Mouse (Mus musculus): ENCODE measurements around the gene Psmc1. TPM values are rescaled to one million over a fixed set of nuclear protein-coding genes. Genes with fewer than 3 reads are reported as not detected.

Gene Psmc1
- 199 TPM for polyA plus RNA-seq (2014; fragmentation: Illumina TruSeq; extraction: RNeasy Lipid Tissue Mini Kit (QIAGEN cat#74804); ENCODE audit: low read depth, low replicate concordance)

DNA sequence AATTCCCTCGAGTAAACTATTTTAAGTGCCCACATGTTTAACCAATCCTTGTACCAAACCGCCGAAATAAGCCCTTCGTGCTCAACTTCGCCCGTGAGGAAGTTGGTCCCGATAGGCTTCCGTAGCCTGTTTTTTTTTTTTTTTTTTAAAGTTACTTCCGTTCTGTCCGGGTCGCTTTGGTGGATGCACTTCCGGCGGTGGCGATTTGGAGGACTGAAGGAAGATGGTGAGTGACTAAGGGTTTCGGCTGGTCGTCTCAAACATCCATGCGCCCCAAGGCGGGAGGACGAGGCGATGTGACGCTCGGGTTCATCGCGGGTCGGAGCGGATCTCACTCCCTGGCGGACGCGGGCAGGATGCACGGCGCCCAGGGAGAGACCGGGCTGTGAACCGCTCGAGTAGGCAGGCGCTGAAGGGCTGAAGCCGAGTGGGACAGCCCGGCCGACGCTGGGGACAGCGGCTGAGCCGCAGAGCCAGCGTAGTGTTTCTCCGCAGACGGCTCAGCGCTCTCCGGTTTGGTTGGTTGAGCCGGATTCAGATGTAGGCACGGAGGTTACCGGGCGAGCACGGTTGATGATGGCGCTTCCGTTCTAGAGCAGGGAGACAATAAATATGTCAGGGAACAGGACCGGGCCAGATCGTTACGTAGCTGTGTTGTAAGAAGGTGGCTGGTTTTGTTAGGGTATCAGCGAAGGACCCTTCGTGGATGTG, at the start of gene Psmc1:
Psmc1 (plus strand) TSS at position 169 of the 711 bp plus-strand sequence.

DNA sequence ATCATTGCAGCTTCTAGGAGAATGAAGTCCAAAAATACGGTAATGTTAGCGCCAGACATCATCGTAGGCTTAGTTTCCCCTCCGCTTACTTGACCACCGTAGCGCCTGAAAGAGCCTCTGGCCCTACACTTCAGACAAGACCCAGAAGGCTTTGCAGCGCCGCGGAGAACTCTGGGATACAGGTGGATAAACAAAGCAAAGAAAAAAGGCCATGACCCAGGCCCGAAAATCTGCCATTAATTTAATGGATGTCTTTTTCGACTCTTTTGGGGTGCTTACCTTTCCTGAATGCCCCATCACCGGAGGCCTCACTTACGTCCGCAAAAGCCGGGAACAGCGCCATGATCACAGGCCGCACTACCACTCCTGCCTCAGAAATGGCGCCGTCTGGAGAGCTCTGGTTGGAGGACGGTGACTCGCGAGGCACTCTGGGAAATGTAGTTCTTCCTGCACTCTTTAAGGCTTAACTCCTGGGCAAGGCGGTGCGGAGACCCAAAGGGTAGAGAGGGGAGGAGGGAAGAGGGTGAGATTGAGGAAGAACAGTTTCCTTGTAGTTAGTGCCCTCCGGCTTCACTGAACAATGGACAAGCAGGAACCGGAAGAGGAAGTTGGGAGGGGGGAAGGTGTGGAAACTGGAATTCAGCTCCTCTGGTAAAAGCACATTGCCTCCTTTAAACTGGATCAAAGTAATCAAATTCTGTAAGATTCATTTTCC, 49.5 kb downstream of the Psmc1 start, which contains the start of gene Nrde2:
Nrde2 (minus strand) TSS at position 393 of the 715 bp plus-strand sequence.

Other genes with a start within 250 kb of the Psmc1 start
- gene Efcab11, start 225.7 kb upstream of the Psmc1 start, polyA plus RNA-seq (2014; fragmentation: Illumina TruSeq; extraction: RNeasy Lipid Tissue Mini Kit (QIAGEN cat#74804); ENCODE audit: low read depth, low replicate concordance): 2.8 TPM
- gene Tdp1, start 225.6 kb upstream of the Psmc1 start, polyA plus RNA-seq (2014; fragmentation: Illumina TruSeq; extraction: RNeasy Lipid Tissue Mini Kit (QIAGEN cat#74804); ENCODE audit: low read depth, low replicate concordance): 1.2 TPM
- 0.35 TPM for gene Kcnk13, start 145.7 kb upstream of the Psmc1 start, polyA plus RNA-seq (2014; fragmentation: Illumina TruSeq; extraction: RNeasy Lipid Tissue Mini Kit (QIAGEN cat#74804); ENCODE audit: low read depth, low replicate concordance)
- gene Nrde2, start 49.5 kb downstream of the Psmc1 start, polyA plus RNA-seq (2014; fragmentation: Illumina TruSeq; extraction: RNeasy Lipid Tissue Mini Kit (QIAGEN cat#74804); ENCODE audit: low read depth, low replicate concordance): 3.0 TPM
- 993 TPM for gene Calm1, start 89.3 kb downstream of the Psmc1 start, polyA plus RNA-seq (2014; fragmentation: Illumina TruSeq; extraction: RNeasy Lipid Tissue Mini Kit (QIAGEN cat#74804); ENCODE audit: low read depth, low replicate concordance)